Mouse (Mus musculus): Measurements from ENCODE around the gene Cfd. TPM values are rescaled to one million over a fixed set of nuclear protein-coding genes. Genes with fewer than 3 reads are reported as not detected.

Gene Cfd
- polyA plus RNA-seq, 1 experiment from 2014 or later = not detected

DNA sequence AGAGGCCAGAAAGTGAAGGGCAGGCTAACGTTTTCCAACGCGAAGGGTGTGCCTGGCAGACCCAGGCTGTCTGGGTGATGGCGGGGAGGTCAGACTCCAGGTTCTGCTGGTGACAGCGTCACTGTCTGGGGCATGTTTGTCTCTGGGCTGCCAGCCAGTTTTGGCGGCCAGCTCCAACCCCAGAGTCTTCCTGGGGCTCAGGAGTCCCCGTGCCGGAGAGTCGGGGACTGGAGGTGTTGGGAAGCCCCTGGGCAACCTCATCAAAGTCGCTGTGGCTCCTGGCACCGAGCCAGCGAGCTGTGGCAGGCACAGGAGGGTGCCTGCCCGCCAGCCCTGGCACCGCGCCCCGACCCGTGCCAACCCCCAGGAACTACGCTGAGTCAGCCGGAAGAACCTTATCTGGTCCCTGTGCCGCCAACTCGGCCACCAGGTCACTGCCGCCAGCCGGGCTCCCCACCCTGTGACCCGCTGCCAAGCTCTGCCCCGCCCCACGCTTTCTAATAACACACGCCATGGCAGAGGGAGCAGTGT lies 46.3 kb downstream of the Cfd start:
- H3K4me1 ChIP-seq (replicated peaks) = peaks cover 91% of the 10 kb centered on the region
- 49% methylated on average over 27 of the region's 27 CpGs for WGBS
- peak; percentile 58 for ATAC-seq (ENCODE audit: insufficient number of reproducible peaks, low FRiP score)
- H3K4me2 ChIP-seq = peak overlapping the region; percentile 43
- no peaks in the 10 kb centered on the region for H3K9me3 ChIP-seq (replicated peaks)
- H3K36me3 ChIP-seq = peaks cover 55% of the 10 kb centered on the region
- H3K27ac ChIP-seq (ENCODE audit: poor library complexity, severe bottlenecking) = peak overlapping the region; percentile 73
- H3K9ac ChIP-seq = peak overlapping the region; percentile 13; the same call in 1 of the 2 replicates
- H3K27me3 ChIP-seq (replicated peaks) = no peaks in the 10 kb centered on the region
- peak overlapping the region; percentile 5; the same call in 1 of the 2 replicates for H3K4me3 ChIP-seq

DNA sequence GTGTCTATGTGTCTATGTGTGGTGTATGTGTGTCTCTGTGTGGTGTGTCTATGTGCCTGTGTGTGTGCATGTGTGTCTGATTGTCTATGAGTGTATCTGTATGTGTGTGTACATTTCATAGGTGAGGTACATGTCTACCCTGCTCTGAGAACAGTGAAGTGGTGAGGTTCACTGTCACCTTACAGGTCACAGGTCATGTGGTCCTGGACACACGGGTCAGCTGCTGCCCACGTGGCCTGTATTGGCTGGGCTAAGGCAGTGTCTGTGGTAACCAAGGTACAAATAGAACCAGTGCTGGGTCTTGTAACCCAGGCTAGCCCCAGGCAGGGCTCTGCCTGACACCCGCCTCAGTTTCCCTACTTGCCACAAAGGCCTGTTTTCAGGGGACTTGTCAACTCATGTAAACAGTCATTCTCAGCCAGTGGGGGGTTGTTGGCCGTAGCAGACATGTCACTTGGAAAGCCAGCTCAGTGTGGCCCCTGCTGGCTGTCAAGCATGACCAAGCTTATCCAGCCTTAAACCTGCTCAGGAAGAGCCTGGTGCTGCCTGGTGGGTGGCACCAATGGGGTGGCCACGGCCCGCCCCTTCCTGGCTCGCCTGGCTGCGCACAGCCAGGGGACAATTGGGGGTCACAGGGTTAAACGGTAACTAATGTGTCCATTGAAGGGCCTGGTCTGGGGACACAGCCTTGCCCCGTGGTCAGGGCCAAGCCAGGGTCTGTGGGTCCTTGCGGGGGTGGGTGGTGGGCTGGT lies 47.3 kb downstream of the Cfd start:
- peaks cover 52% of the 10 kb centered on the region for H3K36me3 ChIP-seq
- H3K4me1 ChIP-seq (replicated peaks) = peaks cover 81% of the 10 kb centered on the region
- H3K4me3 ChIP-seq = no peak overlapping the region
- no peak for ATAC-seq (ENCODE audit: insufficient number of reproducible peaks, low FRiP score)
- H3K4me2 ChIP-seq = no peak overlapping the region
- 84% methylated on average over 11 of the region's 11 CpGs for WGBS
- peak overlapping the region; percentile 34; the same call in 1 of the 2 replicates for H3K9ac ChIP-seq
- H3K27ac ChIP-seq (ENCODE audit: poor library complexity, severe bottlenecking) = no peak overlapping the region
- no peaks in the 10 kb centered on the region for H3K9me3 ChIP-seq (replicated peaks)
- no peaks in the 10 kb centered on the region for H3K27me3 ChIP-seq (replicated peaks)

DNA sequence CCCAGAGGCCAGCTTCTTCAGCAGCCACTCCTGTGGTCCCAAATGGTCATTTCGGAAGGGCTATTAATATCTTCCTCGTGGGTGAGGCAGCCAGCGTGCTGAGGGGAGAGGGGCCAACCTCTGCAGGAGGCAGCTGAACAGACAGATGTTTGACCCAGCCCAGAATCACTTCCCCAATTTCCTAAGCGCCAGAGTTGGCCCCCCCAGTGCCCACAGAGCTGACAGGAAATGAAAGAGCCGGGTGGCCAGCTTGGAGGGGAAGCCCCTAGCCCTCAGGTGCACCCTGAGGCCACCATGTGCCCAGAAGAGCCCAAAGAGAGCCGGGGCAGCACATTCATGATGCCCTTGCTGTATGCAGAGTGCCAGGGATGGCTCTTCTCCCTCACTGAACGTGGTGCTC lies 50.1 kb downstream of the Cfd start:
- Histone ChIP-seq H3K4me2 (peak overlapping the region; percentile 25), H3K27ac (ENCODE audit: poor library complexity, severe bottlenecking) (peak overlapping the region; percentile 28; the same call in 1 of the 2 replicates)
- 47% methylated on average over 7 of the region's 7 CpGs for WGBS

More for the DNA sequence above, 50.1 kb downstream of the Cfd start:
- peak overlapping the region; percentile 24; the same call in 1 of the 2 replicates for H3K9ac ChIP-seq
- H3K4me3 ChIP-seq = no peak overlapping the region
- H3K36me3 ChIP-seq = peaks cover 35% of the 10 kb centered on the region
- no peaks in the 10 kb centered on the region for H3K27me3 ChIP-seq (replicated peaks)
- ATAC-seq (ENCODE audit: insufficient number of reproducible peaks, low FRiP score) = no peak
- H3K4me1 ChIP-seq (replicated peaks) = peaks cover 72% of the 10 kb centered on the region
- H3K9me3 ChIP-seq (replicated peaks) = no peaks in the 10 kb centered on the region

Small RNAs within 50 kb of the gene (microRNA-seq; reads per million reads assigned to microRNA genes)
- gene Mir6910 = not detected

Other genes with a start within 250 kb of the Cfd start
- gene Odf3l2, start 245.1 kb upstream of the Cfd start, polyA plus RNA-seq (2016; fragmentation: Nextera tagmentation; extraction: Ambion mirVana) = not detected in 2 replicates
- 0.23 and 1.0 TPM in 2 replicates for gene Madcam1, start 226.3 kb upstream of the Cfd start, polyA plus RNA-seq (2016; fragmentation: Nextera tagmentation; extraction: Ambion mirVana)
- gene Tpgs1, start 221.5 kb upstream of the Cfd start, polyA plus RNA-seq (2016; fragmentation: Nextera tagmentation; extraction: Ambion mirVana) = 41.9 and 46.0 TPM in 2 replicates
- gene Cdc34, start 208.7 kb upstream of the Cfd start, polyA plus RNA-seq (2016; fragmentation: Nextera tagmentation; extraction: Ambion mirVana) = 151 and 152 TPM in 2 replicates
- 0.78 and 0.83 TPM in 2 replicates for gene Gzmm, start 201.8 kb upstream of the Cfd start, polyA plus RNA-seq (2016; fragmentation: Nextera tagmentation; extraction: Ambion mirVana)
- gene Bsg, start 186.4 kb upstream of the Cfd start, polyA plus RNA-seq (2016; fragmentation: Nextera tagmentation; extraction: Ambion mirVana) = 1,289 and 1,310 TPM in 2 replicates
- gene Hcn2, start 174.2 kb upstream of the Cfd start, polyA plus RNA-seq (2016; fragmentation: Nextera tagmentation; extraction: Ambion mirVana) = not detected in 2 replicates
- gene Polrmt, start 144.3 kb upstream of the Cfd start, polyA plus RNA-seq (2016; fragmentation: Nextera tagmentation; extraction: Ambion mirVana) = 35.4 and 35.9 TPM in 2 replicates
- 0.22 and 0.38 TPM in 2 replicates for gene Fgf22, start 135.8 kb upstream of the Cfd start, polyA plus RNA-seq (2016; fragmentation: Nextera tagmentation; extraction: Ambion mirVana)
- 78.7 and 78.9 TPM in 2 replicates for gene Rnf126, start 123.9 kb upstream of the Cfd start, polyA plus RNA-seq (2016; fragmentation: Nextera tagmentation; extraction: Ambion mirVana)
- gene Fstl3, start 113.6 kb upstream of the Cfd start, polyA plus RNA-seq (2016; fragmentation: Nextera tagmentation; extraction: Ambion mirVana) = 21.1 and 21.9 TPM in 2 replicates
- 0.24 TPM in 1 of 2 replicates, not detected in the other for gene Prss57, start 99.9 kb upstream of the Cfd start, polyA plus RNA-seq (2016; fragmentation: Nextera tagmentation; extraction: Ambion mirVana)
- 72.4 and 80.8 TPM in 2 replicates for gene Palm, start 97.3 kb upstream of the Cfd start, polyA plus RNA-seq (2016; fragmentation: Nextera tagmentation; extraction: Ambion mirVana)
- gene Misp, start 69.9 kb upstream of the Cfd start, polyA plus RNA-seq (2016; fragmentation: Nextera tagmentation; extraction: Ambion mirVana) = 0.40 and 0.60 TPM in 2 replicates
- gene Ptbp1, start 36.4 kb upstream of the Cfd start, polyA plus RNA-seq (2016; fragmentation: Nextera tagmentation; extraction: Ambion mirVana) = 139 and 142 TPM in 2 replicates
- 1.8 and 2.0 TPM in 2 replicates for gene Prtn3, start 16.4 kb upstream of the Cfd start, polyA plus RNA-seq (2016; fragmentation: Nextera tagmentation; extraction: Ambion mirVana)
- 14.2 and 15.5 TPM in 2 replicates for gene Plppr3, start 16.2 kb upstream of the Cfd start, polyA plus RNA-seq (2016; fragmentation: Nextera tagmentation; extraction: Ambion mirVana)
- 0.47 TPM in 1 of 2 replicates, not detected in the other for gene Elane, start 4.6 kb upstream of the Cfd start, polyA plus RNA-seq (2016; fragmentation: Nextera tagmentation; extraction: Ambion mirVana)
- gene Med16, start 18.1 kb downstream of the Cfd start, polyA plus RNA-seq (2016; fragmentation: Nextera tagmentation; extraction: Ambion mirVana) = 48.3 and 50.1 TPM in 2 replicates
- 16.8 and 19.3 TPM in 2 replicates for gene Gm26602, start 20.0 kb downstream of the Cfd start, polyA plus RNA-seq (2016; fragmentation: Nextera tagmentation; extraction: Ambion mirVana)
- gene Kiss1r, start 26.1 kb downstream of the Cfd start, polyA plus RNA-seq (2016; fragmentation: Nextera tagmentation; extraction: Ambion mirVana) = 0.45 and 0.55 TPM in 2 replicates
- 92.8 and 97.3 TPM in 2 replicates for gene R3hdm4, start 30.4 kb downstream of the Cfd start, polyA plus RNA-seq (2016; fragmentation: Nextera tagmentation; extraction: Ambion mirVana)
- 6.3 and 8.3 TPM in 2 replicates for gene Arid3a, start 36.2 kb downstream of the Cfd start, polyA plus RNA-seq (2016; fragmentation: Nextera tagmentation; extraction: Ambion mirVana)
- gene Wdr18, start 69.3 kb downstream of the Cfd start, polyA plus RNA-seq (2016; fragmentation: Nextera tagmentation; extraction: Ambion mirVana) = 78.8 and 89.6 TPM in 2 replicates
- gene Grin3b, start 79.9 kb downstream of the Cfd start, polyA plus RNA-seq (2016; fragmentation: Nextera tagmentation; extraction: Ambion mirVana) = 0.12 and 0.29 TPM in 2 replicates
- 20.8 and 20.9 TPM in 2 replicates for gene Tmem259, start 93.5 kb downstream of the Cfd start, polyA plus RNA-seq (2016; fragmentation: Nextera tagmentation; extraction: Ambion mirVana)
- gene Cnn2, start 97.7 kb downstream of the Cfd start, polyA plus RNA-seq (2016; fragmentation: Nextera tagmentation; extraction: Ambion mirVana) = 302 and 307 TPM in 2 replicates
- gene Abca7, start 105.6 kb downstream of the Cfd start, polyA plus RNA-seq (2016; fragmentation: Nextera tagmentation; extraction: Ambion mirVana) = 4.5 and 5.1 TPM in 2 replicates
- gene Arhgap45, start 125.8 kb downstream of the Cfd start, polyA plus RNA-seq (2016; fragmentation: Nextera tagmentation; extraction: Ambion mirVana) = 7.5 and 8.5 TPM in 2 replicates
- 132 and 135 TPM in 2 replicates for gene Polr2e, start 148.9 kb downstream of the Cfd start, polyA plus RNA-seq (2016; fragmentation: Nextera tagmentation; extraction: Ambion mirVana)
- gene Gpx4, start 156.3 kb downstream of the Cfd start, polyA plus RNA-seq (2016; fragmentation: Nextera tagmentation; extraction: Ambion mirVana) = 677 and 717 TPM in 2 replicates
- 13.0 and 14.6 TPM in 2 replicates for gene Sbno2, start 214.7 kb downstream of the Cfd start, polyA plus RNA-seq (2016; fragmentation: Nextera tagmentation; extraction: Ambion mirVana)
- gene Stk11, start 224.9 kb downstream of the Cfd start, polyA plus RNA-seq (2016; fragmentation: Nextera tagmentation; extraction: Ambion mirVana) = 10.8 and 13.8 TPM in 2 replicates
- gene Atp5d, start 247.8 kb downstream of the Cfd start, polyA plus RNA-seq (2016; fragmentation: Nextera tagmentation; extraction: Ambion mirVana) = 827 and 861 TPM in 2 replicates
- gene Cbarp, start 250.0 kb downstream of the Cfd start, polyA plus RNA-seq (2016; fragmentation: Nextera tagmentation; extraction: Ambion mirVana) = 1.7 and 3.6 TPM in 2 replicates

Data from heart, embryonic 12.5 days (tissue).